Mouse (Mus musculus) brain, embryonic 14.5 days (tissue): Measurements from ENCODE around the gene Nrde2. TPM values are rescaled to one million over a fixed set of nuclear protein-coding genes. Genes with fewer than 3 reads are reported as not detected.

ENCODE experiments used
- DNase-seq: peaks from one replicate; pipeline ENCODE4 v3.0.0-alpha.2; 2011; ENCODE audit warnings: low read depth
- CTCF ChIP-seq: fragments of 200-500 bp; IDR thresholded peaks from 2 replicates; pipeline ENCODE4 v1.5.1; 2012; ENCODE audit warnings: inconsistent platforms, mild to moderate bottlenecking, moderate library complexity, borderline replicate concordance; ENCODE audit not compliant: insufficient read depth, insufficient read length; ENCODE audit errors: extremely low read depth
- POLR2A ChIP-seq: fragments of 200-500 bp; IDR thresholded peaks from 2 replicates; pipeline ENCODE4 v1.6.1; 2012; ENCODE audit warnings: mild to moderate bottlenecking, inconsistent platforms, borderline replicate concordance; ENCODE audit not compliant: poor library complexity, insufficient read depth, insufficient read length, severe bottlenecking; ENCODE audit errors: extremely low read depth
- polyA plus RNA-seq: library from polyadenylated mRNA; depleted of rRNA; stranded (reverse); fragments of >200 nt; gene quantifications from 2 replicates; pipeline ENCODE4 v1.2.3, GENCODE M21; 2012

The Nrde2 gene
- polyA plus RNA-seq, 1 experiment: 16.3 TPM

- TF ChIP-seq POLR2A (no peak), CTCF (no peak)
- peak; percentile 56 for DNase-seq
Measured at GRCm38 (mm10) chr12:100134395-100134936, 25.0 kb downstream of the Nrde2 start.

- peak; percentile 81 for DNase-seq
- TF ChIP-seq POLR2A (no peak), CTCF (peak; percentile 79)
Measured at GRCm38 (mm10) chr12:100131655-100132054, 27.8 kb downstream of the Nrde2 start.

GRCm38 (mm10) chr12:100131167-100131566, 28.3 kb downstream of the Nrde2 start:
- DNase-seq: no peak
- no peak for TF ChIP-seq POLR2A
- TF ChIP-seq CTCF: no peak

GRCm38 (mm10) chr12:100128961-100129360, 30.5 kb downstream of the Nrde2 start:
- TF ChIP-seq CTCF (no peak), POLR2A (no peak)
- no peak for DNase-seq

- TF ChIP-seq CTCF (no peak), POLR2A (no peak)
Measured at GRCm38 (mm10) chr12:100128522-100128921, 30.9 kb downstream of the Nrde2 start.

GRCm38 (mm10) chr12:100127866-100128480, 31.5 kb downstream of the Nrde2 start:
- TF ChIP-seq POLR2A (no peak), CTCF (no peak)
- no peak for DNase-seq

More at GRCm38 (mm10) chr12:100128522-100128921, 30.9 kb downstream of the Nrde2 start:
- no peak for DNase-seq

- no peak for DNase-seq
- TF ChIP-seq POLR2A: no peak
- no peak for TF ChIP-seq CTCF
Measured at GRCm38 (mm10) chr12:100126968-100127865, 32.2 kb downstream of the Nrde2 start.

- no peak for DNase-seq
- TF ChIP-seq POLR2A (no peak), CTCF (peak; percentile 30; the same call in 1 of the 2 replicates)
Measured at GRCm38 (mm10) chr12:100124913-100125798, 34.3 kb downstream of the Nrde2 start.

GRCm38 (mm10) chr12:100123476-100123875, 36.0 kb downstream of the Nrde2 start:
- DNase-seq: peak; percentile 32
- TF ChIP-seq CTCF (no peak), POLR2A (no peak)

- no peak for DNase-seq
- no peak for TF ChIP-seq POLR2A
- TF ChIP-seq CTCF: no peak
Measured at GRCm38 (mm10) chr12:100122921-100123381, 36.5 kb downstream of the Nrde2 start.
